Mouse (Mus musculus) liver, adult 2 months (tissue): ENCODE results near the gene Tlnrd1. TPM values are rescaled to one million over a fixed set of nuclear protein-coding genes. Genes with fewer than 3 reads are reported as not detected.

Experiments
- DNase-seq: peaks from one replicate; pipeline ENCODE4 v3.0.0-alpha.2; 2011; ENCODE audit warnings: low read depth, low spot score; ENCODE audit errors: extremely low read depth
- H3K27ac ChIP-seq: fragments of 200-500 bp; replicated peaks from 2 replicates; pipeline ENCODE4 v1.5.1; 2012; ENCODE audit warnings: low read depth, mild to moderate bottlenecking, control low read depth, inconsistent platforms, low read length; ENCODE audit not compliant: insufficient read depth
- H3K27me3 ChIP-seq: fragments of 200-500 bp; 2 replicates; pipeline ENCODE4 v1.6.1; 2012; ENCODE audit warnings: mild to moderate bottlenecking, moderate library complexity, low read length, inconsistent platforms; ENCODE audit not compliant: control insufficient read depth, insufficient read depth
- H3K36me3 ChIP-seq: fragments of 200-500 bp; 2 replicates; pipeline ENCODE4 v1.6.1; 2012; ENCODE audit warnings: low read length, inconsistent platforms; ENCODE audit not compliant: control insufficient read depth, insufficient read depth
- H3K4me1 ChIP-seq: fragments of 200-500 bp; 2 replicates; pipeline ENCODE4 v1.6.1; 2011; ENCODE audit warnings: low read length; ENCODE audit not compliant: control insufficient read depth, insufficient read depth
- H3K4me3 ChIP-seq: fragments of 200-500 bp; 2 replicates; pipeline ENCODE4 v1.5.1; 2011; ENCODE audit warnings: low read depth, mild to moderate bottlenecking, control low read depth, low read length, moderate library complexity; ENCODE audit not compliant: insufficient read depth
- H3K79me2 ChIP-seq: fragments of 200-500 bp; 2 replicates; pipeline ENCODE4 v1.6.1; 2012; ENCODE audit warnings: inconsistent platforms, mild to moderate bottlenecking, low read length, moderate library complexity; ENCODE audit not compliant: control insufficient read depth, insufficient read depth
- H3K9ac ChIP-seq: fragments of 200-500 bp; 2 replicates; pipeline ENCODE4 v1.6.1; 2012; ENCODE audit warnings: low read depth, mild to moderate bottlenecking, control low read depth, inconsistent platforms, low read length
- CTCF ChIP-seq: fragments of 200-500 bp; IDR thresholded peaks from 2 replicates; pipeline ENCODE4 v1.5.1; 2011; ENCODE audit warnings: low read depth, low read length, control low read depth
- POLR2A ChIP-seq: fragments of 200-500 bp; IDR thresholded peaks from 2 replicates; pipeline ENCODE4 v1.6.1; 2011; ENCODE audit warnings: low read length, control low read depth; ENCODE audit not compliant: insufficient read depth; ENCODE audit errors: extremely low read depth
- WGBS: fragments of 180-500 bp; shearing (Covaris S2); methylation state at CpG from one replicate; pipeline ENCODE4 v1.1.7; 2018; 5-methylcytosine and 5-hydroxymethylcytosine counted together
- polyA plus RNA-seq: library from polyadenylated mRNA; depleted of rRNA; stranded (reverse); fragments of >200 nt; gene quantifications from 2 replicates; pipeline ENCODE4 v1.2.3, GENCODE M21; 2012
- total RNA-seq: library from RNA; depleted of rRNA; stranded (reverse); fragments of >200 nt; gene quantifications from 2 replicates; pipeline ENCODE4 v1.2.3, GENCODE M21; 2014

Tlnrd1 gene
- total and polyA plus RNA-seq, 2 experiments, result 1.8 to 4.6 TPM

- Histone ChIP-seq H3K36me3 (no peaks in the 10 kb centered on the region), H3K79me2 (no peaks in the 10 kb centered on the region), H3K9ac (no peak overlapping the region), H3K27me3 (no peaks in the 10 kb centered on the region), H3K4me3 (no peak overlapping the region), H3K4me1 (no peaks in the 10 kb centered on the region), H3K27ac (no peak overlapping the region)
- DNase-seq, result no peak
- 42% methylated on average over 2 of the region's 2 CpGs for WGBS
- no peak for TF ChIP-seq POLR2A
- no peak for TF ChIP-seq CTCF
These were observed 20.6 kb downstream of the Tlnrd1 start for GRCm38 (mm10) chr7:83863554-83863953.

- no peak overlapping the region for H3K4me3 ChIP-seq
- H3K79me2 ChIP-seq, result no peaks in the 10 kb centered on the region
- 70% methylated on average over 4 of the region's 4 CpGs for WGBS
- no peaks in the 10 kb centered on the region for H3K4me1 ChIP-seq
- no peaks in the 10 kb centered on the region for H3K36me3 ChIP-seq
- no peaks in the 10 kb centered on the region for H3K27me3 ChIP-seq
- no peak for DNase-seq
- H3K9ac ChIP-seq, result no peak overlapping the region
- TF ChIP-seq CTCF (no peak), POLR2A (no peak)
- H3K27ac ChIP-seq, result no peak overlapping the region
These were observed 24.6 kb downstream of the Tlnrd1 start for GRCm38 (mm10) chr7:83859378-83860083.

- Histone ChIP-seq H3K27me3 (no peaks in the 10 kb centered on the region), H3K9ac (no peak overlapping the region), H3K79me2 (no peaks in the 10 kb centered on the region), H3K4me3 (no peak overlapping the region), H3K4me1 (peaks cover 2% of the 10 kb centered on the region; the same call in 1 of the 2 replicates), H3K36me3 (no peaks in the 10 kb centered on the region), H3K27ac (no peak overlapping the region)
- TF ChIP-seq CTCF, result no peak
- TF ChIP-seq POLR2A, result no peak
- WGBS, result 95% methylated on average over 3 of the region's 3 CpGs
- no peak for DNase-seq
These were observed 26.2 kb downstream of the Tlnrd1 start for GRCm38 (mm10) chr7:83857921-83858320.

GRCm38 (mm10) chr7:83857208-83857488, 27.0 kb downstream of the Tlnrd1 start:
- Histone ChIP-seq H3K27ac (no peak overlapping the region), H3K9ac (no peak overlapping the region), H3K36me3 (no peaks in the 10 kb centered on the region), H3K27me3 (no peaks in the 10 kb centered on the region), H3K79me2 (no peaks in the 10 kb centered on the region), H3K4me3 (no peak overlapping the region), H3K4me1 (peaks cover 2% of the 10 kb centered on the region; the same call in 1 of the 2 replicates)
- 92% methylated on average over 2 of the region's 2 CpGs for WGBS
- no peak for DNase-seq
- TF ChIP-seq CTCF (no peak), POLR2A (no peak)

- 71% methylated on average over 9 of the region's 9 CpGs for WGBS
- no peak overlapping the region for H3K27ac ChIP-seq
- TF ChIP-seq POLR2A (no peak), CTCF (no peak)
These were observed 27.5 kb downstream of the Tlnrd1 start for GRCm38 (mm10) chr7:83856353-83857207.

GRCm38 (mm10) chr7:83855203-83855602, 28.9 kb downstream of the Tlnrd1 start:
- no peaks in the 10 kb centered on the region for H3K79me2 ChIP-seq
- no peak for DNase-seq
- no peak overlapping the region for H3K9ac ChIP-seq
- H3K27me3 ChIP-seq, result no peaks in the 10 kb centered on the region
- TF ChIP-seq POLR2A, result no peak
- peaks cover 2% of the 10 kb centered on the region; the same call in 1 of the 2 replicates for H3K4me1 ChIP-seq
- no peak overlapping the region for H3K27ac ChIP-seq
- H3K36me3 ChIP-seq, result no peaks in the 10 kb centered on the region
- 95% methylated on average over 1 of the region's 1 CpGs for WGBS
- H3K4me3 ChIP-seq, result no peak overlapping the region

More at GRCm38 (mm10) chr7:83856353-83857207, 27.5 kb downstream of the Tlnrd1 start:
- no peaks in the 10 kb centered on the region for H3K36me3 ChIP-seq
- peaks cover 2% of the 10 kb centered on the region; the same call in 1 of the 2 replicates for H3K4me1 ChIP-seq
- no peaks in the 10 kb centered on the region for H3K27me3 ChIP-seq
- H3K9ac ChIP-seq, result no peak overlapping the region
- no peaks in the 10 kb centered on the region for H3K79me2 ChIP-seq
- no peak overlapping the region for H3K4me3 ChIP-seq
- DNase-seq, result no peak
